Mouse (Mus musculus) MEL (cell line): ENCODE data around the gene Defb25. TPM values are rescaled to one million over a fixed set of nuclear protein-coding genes. Genes with fewer than 3 reads are reported as not detected.

ENCODE experiments used
- DNase-seq: peaks from one replicate; pipeline ENCODE4 v3.0.0; 2011; ENCODE audit warnings: low read depth, low spot score
- H3K27ac ChIP-seq: 2 replicates; pipeline ENCODE4 v1.5.1; 2012; ENCODE audit warnings: low read depth, mild to moderate bottlenecking, control low read depth, low read length, moderate library complexity; ENCODE audit not compliant: control insufficient read depth
- H3K27me3 ChIP-seq, 2 experiments: fragments of 150-350 bp in 1 of 2; sonication (generic) in 1 of 2; 2 replicates each; pipeline ENCODE4 v1.6.1; 2012; ENCODE audit warnings: low read length in 2 of 2, mild to moderate bottlenecking in 2 of 2, improper control_type of control experiment in 1 of 2, moderate library complexity in 1 of 2; ENCODE audit not compliant: insufficient read depth in 2 of 2, control insufficient read depth in 1 of 2
- H3K36me3 ChIP-seq, 2 experiments: 2 replicates each; pipeline ENCODE4 v1.6.1; 2012 to 2014; ENCODE audit warnings: low read length in 2 of 2, improper control_type of control experiment in 1 of 2, inconsistent platforms in 1 of 2, mild to moderate bottlenecking in 1 of 2; ENCODE audit not compliant: insufficient read depth in 2 of 2, control insufficient read depth in 1 of 2
- H3K4me1 ChIP-seq, 2 experiments: fragments of 150-350 bp in 1 of 2; sonication (generic) in 1 of 2; 2 replicates each; pipeline ENCODE4 v1.6.1; 2012; ENCODE audit warnings: low read length in 2 of 2, improper control_type of control experiment in 1 of 2, mild to moderate bottlenecking in 1 of 2; ENCODE audit not compliant: insufficient read depth in 2 of 2, control insufficient read depth in 1 of 2
- H3K4me3 ChIP-seq, 2 experiments: fragments of 150-350 bp in 1 of 2; sonication (generic) in 1 of 2; 2 replicates each; pipeline ENCODE4 v1.5.1; 2012; ENCODE audit warnings: low read depth in 2 of 2, low read length in 2 of 2, mild to moderate bottlenecking in 2 of 2, moderate library complexity in 2 of 2, control low read depth in 1 of 2, improper control_type of control experiment in 1 of 2; ENCODE audit not compliant: control insufficient read depth in 1 of 2, insufficient read depth in 1 of 2
- H3K79me2 ChIP-seq: 2 replicates; pipeline ENCODE4 v1.6.1; 2012; ENCODE audit warnings: mild to moderate bottlenecking, low read length, moderate library complexity; ENCODE audit not compliant: control insufficient read depth, poor library complexity, insufficient read depth
- H3K9ac ChIP-seq: 2 replicates; pipeline ENCODE4 v1.6.1; 2012; ENCODE audit warnings: low read depth, mild to moderate bottlenecking, control low read depth, low read length, moderate library complexity; ENCODE audit not compliant: control insufficient read depth, poor library complexity, severe bottlenecking
- H3K9me3 ChIP-seq: fragments of 150-350 bp; sonication (generic); replicated peaks from 2 replicates; pipeline ENCODE4 v1.6.1; 2012; ENCODE audit warnings: mild to moderate bottlenecking, low read length, improper control_type of control experiment, moderate library complexity; ENCODE audit not compliant: insufficient read depth
- BHLHE40 ChIP-seq: IDR thresholded peaks from 2 replicates; pipeline ENCODE4 v1.6.1; 2012; ENCODE audit warnings: low read depth, mild to moderate bottlenecking, inconsistent platforms, low read length, improper control_type of control experiment, borderline replicate concordance
- CHD2 ChIP-seq: IDR thresholded peaks from 2 replicates; pipeline ENCODE4 v1.6.1; 2011; ENCODE audit warnings: low read length, improper control_type of control experiment
- CTCF ChIP-seq, 3 experiments: IDR thresholded peaks in 2 of 3; conservative IDR thresholded peaks in 1 of 3; 2 replicates each; pipeline ENCODE4 v1.5.1; 2011 to 2012; ENCODE audit warnings: low read length in 3 of 3, low read depth in 2 of 3, mild to moderate bottlenecking in 2 of 3, improper control_type of control experiment in 1 of 3, inconsistent platforms in 1 of 3, mixed read lengths in 1 of 3, moderate library complexity in 1 of 3; ENCODE audit not compliant: control insufficient read depth in 1 of 3, insufficient read depth in 1 of 3, poor library complexity in 1 of 3, severe bottlenecking in 1 of 3
- E2F4 ChIP-seq: IDR thresholded peaks from 2 replicates; pipeline ENCODE4 v1.6.1; 2011; ENCODE audit warnings: low read depth, low read length, improper control_type of control experiment, borderline replicate concordance
- ELF1 ChIP-seq: IDR thresholded peaks from 2 replicates; pipeline ENCODE4 v1.6.1; 2014; ENCODE audit warnings: low read depth, mild to moderate bottlenecking, inconsistent platforms, low read length, improper control_type of control experiment, moderate library complexity
- GATA1 ChIP-seq: IDR thresholded peaks from 2 replicates; pipeline ENCODE4 v1.6.1; 2011; ENCODE audit warnings: low read depth, low read length, improper control_type of control experiment
- KAT2A ChIP-seq: conservative IDR thresholded peaks from 2 replicates; pipeline ENCODE4 v1.6.1; 2012; ENCODE audit warnings: low read depth, low read length, improper control_type of control experiment, inconsistent platforms
- MAX ChIP-seq: IDR thresholded peaks from 2 replicates; pipeline ENCODE4 v1.6.1; 2011; ENCODE audit warnings: low read length, improper control_type of control experiment
- MAZ ChIP-seq: IDR thresholded peaks from 2 replicates; pipeline ENCODE4 v1.6.1; 2012; ENCODE audit warnings: low read depth, mild to moderate bottlenecking, inconsistent platforms, low read length, improper control_type of control experiment
- MEF2A ChIP-seq: IDR thresholded peaks from 2 replicates; pipeline ENCODE4 v1.6.1; 2014; ENCODE audit warnings: low read depth, mild to moderate bottlenecking, inconsistent platforms, low read length, improper control_type of control experiment; ENCODE audit not compliant: poor library complexity, insufficient replicate concordance, severe bottlenecking; ENCODE audit errors: extremely low read depth
- MXI1 ChIP-seq: IDR thresholded peaks from 2 replicates; pipeline ENCODE4 v1.6.1; 2011; ENCODE audit warnings: mild to moderate bottlenecking, low read depth, low read length, improper control_type of control experiment
- MYC ChIP-seq: IDR thresholded peaks from 2 replicates; pipeline ENCODE4 v1.6.1; 2011; ENCODE audit warnings: low read depth, mild to moderate bottlenecking, low read length, improper control_type of control experiment, moderate library complexity
- NELFE ChIP-seq: IDR thresholded peaks from 2 replicates; pipeline ENCODE4 v1.6.1; 2011; ENCODE audit warnings: low read depth, low read length, improper control_type of control experiment
- NRF1 ChIP-seq: IDR thresholded peaks from 2 replicates; pipeline ENCODE4 v1.6.1; 2014; ENCODE audit warnings: low read depth, mild to moderate bottlenecking, inconsistent platforms, low read length, improper control_type of control experiment, moderate library complexity; ENCODE audit not compliant: poor library complexity, insufficient read depth, severe bottlenecking
- POLR2AphosphoS5 ChIP-seq: IDR thresholded peaks from 2 replicates; pipeline ENCODE4 v1.6.1; 2012; ENCODE audit warnings: low read depth, borderline replicate concordance, mild to moderate bottlenecking, inconsistent platforms, low read length, moderate library complexity, mixed read lengths
- RAD21 ChIP-seq: IDR thresholded peaks from 2 replicates; pipeline ENCODE4 v1.6.1; 2011; ENCODE audit warnings: mild to moderate bottlenecking, low read depth, low read length, improper control_type of control experiment
- RCOR1 ChIP-seq: IDR thresholded peaks from 2 replicates; pipeline ENCODE4 v1.6.1; 2012; ENCODE audit warnings: low read depth, mild to moderate bottlenecking, inconsistent platforms, low read length, improper control_type of control experiment
- SIN3A ChIP-seq: IDR thresholded peaks from 2 replicates; pipeline ENCODE4 v1.6.1; 2012; ENCODE audit warnings: low read length, improper control_type of control experiment, inconsistent platforms
- TCF12 ChIP-seq: IDR thresholded peaks from 2 replicates; pipeline ENCODE4 v1.6.1; 2014; ENCODE audit warnings: low read depth, mild to moderate bottlenecking, inconsistent platforms, low read length, improper control_type of control experiment, moderate library complexity
- UBTF ChIP-seq: IDR thresholded peaks from 2 replicates; pipeline ENCODE4 v1.6.1; 2012; ENCODE audit warnings: low read depth, mild to moderate bottlenecking, inconsistent platforms, low read length, improper control_type of control experiment, moderate library complexity, borderline replicate concordance; ENCODE audit not compliant: insufficient read depth
- USF2 ChIP-seq, 2 experiments: IDR thresholded peaks; 2 replicates each; pipeline ENCODE4 v1.6.1; 2011 to 2012; ENCODE audit warnings: improper control_type of control experiment in 2 of 2, low read length in 2 of 2, borderline replicate concordance in 1 of 2, inconsistent platforms in 1 of 2, low read depth in 1 of 2, mild to moderate bottlenecking in 1 of 2; ENCODE audit not compliant: insufficient read depth in 1 of 2
- ZKSCAN1 ChIP-seq: IDR thresholded peaks from 2 replicates; pipeline ENCODE4 v1.6.1; 2012; ENCODE audit warnings: low read depth, mild to moderate bottlenecking, inconsistent platforms, low read length, improper control_type of control experiment, moderate library complexity
- ZMIZ1 ChIP-seq: IDR thresholded peaks from 2 replicates; pipeline ENCODE4 v1.6.1; 2012; ENCODE audit warnings: low read depth, mild to moderate bottlenecking, inconsistent platforms, low read length, improper control_type of control experiment, moderate library complexity
- polyA plus RNA-seq, 2 experiments: library from polyadenylated mRNA; stranded (reverse) in 1 of 2; unstranded in 1 of 2; fragments of >175 nt in 1 of 2; fragments of >200 nt in 1 of 2; gene quantifications; 2 replicates each; pipeline versions ENCODE4 v1.2.1 to v1.2.4; 2012; ENCODE audit warnings: low replicate concordance in 2 of 2, low read depth in 1 of 2; ENCODE audit not compliant: insufficient read length in 2 of 2, insufficient read depth in 1 of 2, missing spikeins in 1 of 2
- total RNA-seq: library from RNA; depleted of rRNA; stranded (reverse); fragments of 300-350 nt; gene quantifications from 2 replicates; pipeline ENCODE4 v1.2.3, GENCODE M21; 2012

Gene Defb25
- total and polyA plus RNA-seq, 3 experiments: not detected

- Histone ChIP-seq H3K4me3 (no peak overlapping the region), H3K27me3 (no peaks in the 10 kb centered on the region; a peak in 2 of 4 replicates), H3K4me1 (peaks cover 0 to 7% of the 10 kb centered on the region in 2 experiments; a peak in 1 of 4 replicates), H3K79me2 (no peaks in the 10 kb centered on the region), H3K27ac (no peak overlapping the region), H3K9me3 (no peaks in the 10 kb centered on the region), H3K9ac (no peak overlapping the region), H3K36me3 (peaks cover 0 to 3% of the 10 kb centered on the region in 2 experiments; a peak in 2 of 4 replicates)
- DNase-seq: no peak
- TF ChIP-seq POLR2AphosphoS5 (no peak), ZKSCAN1 (no peak), RCOR1 (no peak), CTCF (IDR thresholded peaks at IDR 0.05 in 2 of 3, conservative IDR thresholded peaks at IDR 0.05 in 1 of 3; ENCODE audit: control insufficient read depth in 1 of 3, insufficient read depth in 1 of 3, low read depth in 2 of 3, low read length in 3 of 3, poor library complexity in 1 of 3, severe bottlenecking in 1 of 3) (no peak), GATA1 (no peak), NELFE (no peak), RAD21 (no peak), ELF1 (no peak), MAZ (no peak), NRF1 (no peak), TCF12 (no peak), MYC (no peak), UBTF (no peak), USF2 (IDR thresholded peaks at IDR 0.05; ENCODE audit: borderline replicate concordance in 1 of 2, insufficient read depth in 1 of 2, low read depth in 1 of 2, low read length in 2 of 2) (no peak)
Observed at GRCm38 (mm10) chr2:152600076-152600475, 22.8 kb downstream of the Defb25 start.

- no peak for DNase-seq
- H3K4me3 ChIP-seq: no peak within 1 kb of the TSS
- H3K4me1 ChIP-seq: peaks cover 0 to 7% of the 10 kb centered on the region in 2 experiments; a peak in 1 of 4 replicates
- no peaks in the 10 kb centered on the region; a peak in 3 of 4 replicates for H3K27me3 ChIP-seq
- H3K9me3 ChIP-seq: no peaks in the 10 kb centered on the region
- H3K79me2 ChIP-seq: no peaks in the 10 kb centered on the region
- H3K27ac ChIP-seq: no peak within 1 kb of the TSS
- TF ChIP-seq BHLHE40: no peak
- no peak for TF ChIP-seq MXI1
- TF ChIP-seq MAX: no peak
- TF ChIP-seq GATA1: no peak
- no peak for TF ChIP-seq ZMIZ1
- no peak for TF ChIP-seq CHD2
- TF ChIP-seq UBTF: no peak
- no peak for TF ChIP-seq NELFE
- no peak for TF ChIP-seq MEF2A
- no peak for TF ChIP-seq E2F4
- TF ChIP-seq SIN3A: no peak
- no peak for TF ChIP-seq RAD21
- no peak for TF ChIP-seq KAT2A
- TF ChIP-seq NRF1: no peak
- TF ChIP-seq ZKSCAN1: no peak
- H3K36me3 ChIP-seq: peaks cover 0 to 3% of the 10 kb centered on the region in 2 experiments; a peak in 2 of 4 replicates
- H3K9ac ChIP-seq: no peak within 1 kb of the TSS
Observed at GRCm38 (mm10) chr2:152599299-152599698, 23.6 kb downstream of the Defb25 start, which contains the start of gene Defb45. TSS of gene Defb45 (minus strand) at chr2:152599399.
